Mouse (Mus musculus): Measurements from ENCODE around the gene Fbln7.

DNA sequence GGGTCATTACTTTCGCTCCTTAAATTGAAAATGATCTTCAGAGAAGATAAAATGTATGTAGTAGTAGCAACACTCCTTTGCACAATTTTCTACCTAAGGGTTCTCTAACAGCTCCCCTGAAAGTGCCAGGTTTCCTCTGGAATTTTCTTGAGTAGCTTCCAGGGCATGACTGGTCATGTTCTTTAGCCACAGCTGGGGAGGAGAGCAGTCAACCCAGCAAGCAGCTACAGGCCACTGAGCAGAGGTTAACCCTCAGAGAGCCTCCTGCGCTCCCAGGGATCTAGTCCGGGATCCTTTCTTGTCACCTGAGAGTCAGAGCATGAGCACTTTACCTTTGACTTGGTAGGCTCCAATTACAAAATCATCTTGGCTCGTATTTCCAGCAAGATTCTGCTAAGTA is 62.0 kb downstream of the Fbln7 start:
- no peak for TF ChIP-seq POLR2A (IDR thresholded peaks at IDR 0.05; ENCODE audit: borderline replicate concordance, extremely low read depth, low read depth, low read length)
- no peak for TF ChIP-seq CTCF (IDR thresholded peaks at IDR 0.05; ENCODE audit: insufficient read depth, low read length)

Measured in lung, adult 2 months (tissue).